Mouse (Mus musculus) neural tube, embryonic 11.5 days (tissue): Measurements from ENCODE around the gene Strip1. TPM values are rescaled to one million over a fixed set of nuclear protein-coding genes. Genes with fewer than 3 reads are reported as not detected.

ENCODE experiments used
- ATAC-seq: fragments of 200-750 bp; cut with Nextera tagmentation; 2 replicates; pipeline ENCODE4 v1.8.0; 2017; ENCODE audit warnings: moderate number of reproducible peaks, mild to moderate bottlenecking, moderate TSS enrichment, moderate library complexity; ENCODE audit not compliant: insufficient read depth, low FRiP score, low TSS enrichment
- DNase-seq: peaks from one replicate; pipeline ENCODE4 v3.0.0-alpha.2; 2015; ENCODE audit warnings: low spot score
- H3K27ac ChIP-seq: fragments of 300-500 bp; sonication (generic); 2 replicates; pipeline ENCODE4 v1.5.1; 2014; ENCODE audit warnings: low read depth, mild to moderate bottlenecking, low read length
- H3K27me3 ChIP-seq: fragments of 300-500 bp; sonication (generic); 2 replicates; pipeline ENCODE4 v1.6.1; 2014; ENCODE audit warnings: mild to moderate bottlenecking, low read length, mixed read lengths; ENCODE audit not compliant: control insufficient read depth, insufficient read depth
- H3K36me3 ChIP-seq: fragments of 300-500 bp; sonication (generic); 2 replicates; pipeline ENCODE4 v1.6.1; 2014; ENCODE audit warnings: mild to moderate bottlenecking, low read length, moderate library complexity, mixed read lengths; ENCODE audit not compliant: control insufficient read depth, insufficient read depth
- H3K4me1 ChIP-seq: fragments of 300-500 bp; sonication (generic); 2 replicates; pipeline ENCODE4 v1.6.1; 2014; ENCODE audit warnings: low read length, mixed read lengths; ENCODE audit not compliant: control insufficient read depth, insufficient read depth
- H3K4me2 ChIP-seq: fragments of 300-500 bp; sonication (generic); 2 replicates; pipeline ENCODE4 v1.6.1; 2014; ENCODE audit warnings: low read depth, mild to moderate bottlenecking, moderate library complexity
- H3K4me3 ChIP-seq: fragments of 300-500 bp; sonication (generic); 2 replicates; pipeline ENCODE4 v1.5.1; 2014; ENCODE audit warnings: low read depth, low read length
- H3K9ac ChIP-seq: fragments of 300-500 bp; sonication (generic); 2 replicates; pipeline ENCODE4 v1.6.1; 2014; ENCODE audit warnings: mild to moderate bottlenecking, low read length
- H3K9me3 ChIP-seq: fragments of 300-500 bp; sonication (generic); 2 replicates; pipeline ENCODE4 v1.6.1; 2016; ENCODE audit warnings: low read length; ENCODE audit not compliant: control insufficient read depth
- WGBS: fragments of 180-500 bp; shearing (Covaris S2); extraction: QIAGEN DNeasy Blood & Tissue Kit; methylation state at CpG from one replicate; pipeline ENCODE4 v1.1.7; 2014; 5-methylcytosine and 5-hydroxymethylcytosine counted together
- polyA plus RNA-seq: library from polyadenylated mRNA; unstranded; fragments of >200 nt; fragmentation: Nextera tagmentation; extraction: Ambion mirVana; gene quantifications from 2 replicates; pipeline ENCODE4 v1.2.1, GENCODE M21; 2014

Strip1 gene
- polyA plus RNA-seq = 101 and 108 TPM in 2 replicates

GRCm38 (mm10) chr3:107631523-107631958, at the start of gene Strip1:
Gene Strip1, minus strand, starts transcription at chr3:107631694.
- Histone ChIP-seq H3K27me3 (no peaks in the 10 kb centered on the region), H3K4me1 (peaks cover 3% of the 10 kb centered on the region; the same call in 1 of the 2 replicates), H3K9me3 (no peaks in the 10 kb centered on the region), H3K9ac (peak within 1 kb of the TSS; percentile 99), H3K36me3 (peaks cover 6% of the 10 kb centered on the region), H3K27ac (peak within 1 kb of the TSS; percentile 92), H3K4me3 (peak within 1 kb of the TSS; percentile 92), H3K4me2 (peak within 1 kb of the TSS; percentile 71)
- peak; percentile 95 for DNase-seq
- WGBS = 0% methylated on average over 35 of the region's 35 CpGs
- peak; percentile 93 for ATAC-seq

- 53% methylated on average over 7 of the region's 7 CpGs for WGBS
- H3K27ac ChIP-seq = no peak overlapping the region
- ATAC-seq (no peak), DNase-seq (no peak)
- H3K9ac ChIP-seq = no peak overlapping the region
- H3K4me1 ChIP-seq = 0 out of 2 replicates have a peak, but pooled peaks cover 4% of the 10 kb centered on the region
- no peak overlapping the region for H3K4me3 ChIP-seq
- H3K9me3 ChIP-seq = no peaks in the 10 kb centered on the region
- no peak overlapping the region for H3K4me2 ChIP-seq
- no peaks in the 10 kb centered on the region for H3K27me3 ChIP-seq
- peaks cover under 1% of the 10 kb centered on the region; the same call in 1 of the 2 replicates for H3K36me3 ChIP-seq
These were observed 49.5 kb upstream of the Strip1 start for GRCm38 (mm10) chr3:107680790-107681576.

GRCm38 (mm10) chr3:107671509-107671908, 40.0 kb upstream of the Strip1 start:
- 94% methylated on average over 2 of the region's 2 CpGs for WGBS
- ATAC-seq (no peak), DNase-seq (no peak)
- H3K27me3 ChIP-seq = no peaks in the 10 kb centered on the region
- H3K4me1 ChIP-seq = no peaks in the 10 kb centered on the region
- no peak overlapping the region for H3K27ac ChIP-seq
- H3K36me3 ChIP-seq = peaks cover 11% of the 10 kb centered on the region
- H3K4me3 ChIP-seq = no peak overlapping the region
- no peak overlapping the region for H3K9ac ChIP-seq
- no peaks in the 10 kb centered on the region for H3K9me3 ChIP-seq
- H3K4me2 ChIP-seq = no peak overlapping the region

GRCm38 (mm10) chr3:107670500-107670899, 39.0 kb upstream of the Strip1 start:
- Histone ChIP-seq H3K27me3 (no peaks in the 10 kb centered on the region), H3K9me3 (no peaks in the 10 kb centered on the region), H3K9ac (no peak overlapping the region), H3K27ac (no peak overlapping the region), H3K36me3 (peaks cover 13% of the 10 kb centered on the region), H3K4me3 (no peak overlapping the region), H3K4me2 (no peak overlapping the region), H3K4me1 (no peaks in the 10 kb centered on the region)
- ATAC-seq (no peak), DNase-seq (no peak)
- WGBS = 95% methylated on average over 4 of the region's 4 CpGs

GRCm38 (mm10) chr3:107668786-107669185, 37.3 kb upstream of the Strip1 start:
- Histone ChIP-seq H3K4me2 (no peak overlapping the region), H3K9ac (no peak overlapping the region), H3K27me3 (no peaks in the 10 kb centered on the region), H3K36me3 (peaks cover 17% of the 10 kb centered on the region), H3K4me3 (no peak overlapping the region), H3K4me1 (no peaks in the 10 kb centered on the region), H3K27ac (no peak overlapping the region), H3K9me3 (no peaks in the 10 kb centered on the region)
- ATAC-seq (no peak), DNase-seq (no peak)
- WGBS = 87% methylated on average over 7 of the region's 7 CpGs

GRCm38 (mm10) chr3:107667426-107667825, 35.9 kb upstream of the Strip1 start:
- no peaks in the 10 kb centered on the region for H3K27me3 ChIP-seq
- 89% methylated on average over 6 of the region's 6 CpGs for WGBS
- DNase-seq (no peak), ATAC-seq (no peak)
- no peaks in the 10 kb centered on the region for H3K9me3 ChIP-seq
- no peak overlapping the region for H3K9ac ChIP-seq
- no peak overlapping the region for H3K4me3 ChIP-seq
- H3K4me2 ChIP-seq = no peak overlapping the region
- H3K36me3 ChIP-seq = peaks cover 22% of the 10 kb centered on the region
- H3K27ac ChIP-seq = no peak overlapping the region
- no peaks in the 10 kb centered on the region for H3K4me1 ChIP-seq

- WGBS = 89% methylated on average over 1 of the region's 1 CpGs
- H3K36me3 ChIP-seq = peaks cover 24% of the 10 kb centered on the region
- H3K4me2 ChIP-seq = no peak overlapping the region
- no peaks in the 10 kb centered on the region for H3K4me1 ChIP-seq
- ATAC-seq (no peak), DNase-seq (no peak)
- no peak overlapping the region for H3K4me3 ChIP-seq
- no peak overlapping the region for H3K27ac ChIP-seq
- H3K27me3 ChIP-seq = no peaks in the 10 kb centered on the region
- H3K9me3 ChIP-seq = no peaks in the 10 kb centered on the region
- no peak overlapping the region for H3K9ac ChIP-seq
These were observed 33.1 kb upstream of the Strip1 start for GRCm38 (mm10) chr3:107664641-107665040.

- no peak overlapping the region for H3K9ac ChIP-seq
- WGBS = 96% methylated on average over 1 of the region's 1 CpGs
- no peaks in the 10 kb centered on the region for H3K4me1 ChIP-seq
- H3K4me3 ChIP-seq = no peak overlapping the region
- ATAC-seq (no peak), DNase-seq (no peak)
- H3K9me3 ChIP-seq = no peaks in the 10 kb centered on the region
- H3K27ac ChIP-seq = no peak overlapping the region
- H3K27me3 ChIP-seq = no peaks in the 10 kb centered on the region
- H3K4me2 ChIP-seq = no peak overlapping the region
- H3K36me3 ChIP-seq = peaks cover 7% of the 10 kb centered on the region
These were observed 27.5 kb upstream of the Strip1 start for GRCm38 (mm10) chr3:107659000-107659399.

- DNase-seq (no peak), ATAC-seq (no peak)
- Histone ChIP-seq H3K9me3 (no peaks in the 10 kb centered on the region), H3K27me3 (no peaks in the 10 kb centered on the region), H3K4me1 (no peaks in the 10 kb centered on the region), H3K4me3 (no peak overlapping the region), H3K27ac (no peak overlapping the region), H3K9ac (no peak overlapping the region), H3K36me3 (peaks cover 2% of the 10 kb centered on the region), H3K4me2 (no peak overlapping the region)
- 84% methylated on average over 4 of the region's 4 CpGs for WGBS
These were observed 25.4 kb upstream of the Strip1 start for GRCm38 (mm10) chr3:107656888-107657287.
